Mouse (Mus musculus): ENCODE data around the gene P2rx4. TPM values are rescaled to one million over a fixed set of nuclear protein-coding genes. Genes with fewer than 3 reads are reported as not detected.

The P2rx4 gene
- polyA plus RNA-seq, 2 experiments = 12.2 to 19.9 TPM

DNA sequence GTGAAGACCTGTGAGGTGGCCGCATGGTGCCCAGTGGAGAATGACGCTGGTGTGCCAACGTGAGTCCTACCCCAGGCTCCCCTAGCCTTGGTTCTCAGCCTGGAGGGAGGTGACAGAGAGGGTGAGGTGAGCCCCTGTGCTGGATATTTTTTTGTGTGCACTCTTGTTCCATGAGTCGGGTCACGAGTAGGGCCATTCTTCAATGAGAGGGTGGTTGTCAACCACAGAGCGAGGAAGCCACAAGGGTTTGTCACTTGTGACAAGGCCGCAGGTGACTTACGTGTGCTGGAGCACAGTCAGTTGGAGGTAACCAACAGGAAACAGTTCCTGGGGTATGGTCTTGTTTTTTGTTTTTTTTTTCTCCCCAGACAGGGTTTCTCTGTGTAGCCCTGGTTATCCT lies 11.8 kb downstream of the P2rx4 start:
- ATAC-seq (ENCODE audit: insufficient read depth) (no peak), DNase-seq (ENCODE audit: low read depth in 3 of 3, low spot score in 3 of 3) (no peak)
- no peaks in the 10 kb centered on the region for H3K4me1 ChIP-seq (replicated peaks; ENCODE audit: control insufficient read depth in 2 of 2, insufficient read depth in 2 of 2, low read length in 1 of 2)
- no peaks in the 10 kb centered on the region for H3K9me3 ChIP-seq (ENCODE audit: control insufficient read depth, low read length)
- no peak overlapping the region for H3K4me3 ChIP-seq (ENCODE audit: insufficient read depth in 1 of 2, low read depth in 2 of 2, low read length in 2 of 2)
- no peak overlapping the region for H3K4me2 ChIP-seq (ENCODE audit: low read depth)
- H3K27me3 ChIP-seq (ENCODE audit: control insufficient read depth, insufficient read depth, low read length) = no peaks in the 10 kb centered on the region
- H3K9ac ChIP-seq (replicated peaks) = no peak overlapping the region
- WGBS (ENCODE audit: insufficient replicate concordance) = 82% methylated on average over 8 of the region's 8 CpGs
- TF ChIP-seq CTCF (IDR thresholded peaks at IDR 0.05; ENCODE audit: low read depth) = no peak
- TF ChIP-seq EP300 (IDR thresholded peaks at IDR 0.05; ENCODE audit: low read depth) = no peak
- H3K27ac ChIP-seq = no peak overlapping the region
- no peaks in the 10 kb centered on the region for H3K36me3 ChIP-seq (replicated peaks; ENCODE audit: control insufficient read depth, insufficient read depth, low read depth)

DNA sequence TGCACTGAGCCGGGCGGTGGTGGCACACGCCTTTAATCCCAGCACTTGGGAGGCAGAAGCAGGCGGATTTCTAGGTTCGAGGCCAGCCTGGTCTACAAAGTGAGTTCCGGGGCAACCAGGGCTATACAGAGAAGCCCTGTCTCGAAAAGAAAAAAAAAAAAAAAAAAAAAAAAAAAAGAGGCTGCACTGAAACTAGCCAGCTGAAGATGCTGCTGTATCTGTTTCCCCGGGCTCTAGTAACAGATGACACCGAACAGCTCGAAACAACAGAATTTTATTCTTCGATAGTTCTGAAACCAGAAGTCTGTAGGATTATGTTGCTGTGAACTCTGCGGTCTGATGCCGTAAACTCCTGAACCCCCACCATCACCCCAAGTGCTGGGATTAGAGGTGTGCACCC lies 18.1 kb downstream of the P2rx4 start:
- Histone ChIP-seq H3K27ac (no peak overlapping the region), H3K9me3 (ENCODE audit: control insufficient read depth, low read length) (no peaks in the 10 kb centered on the region), H3K4me1 (replicated peaks; ENCODE audit: control insufficient read depth in 2 of 2, insufficient read depth in 2 of 2, low read length in 1 of 2) (no peaks in the 10 kb centered on the region), H3K36me3 (replicated peaks; ENCODE audit: control insufficient read depth, insufficient read depth, low read depth) (no peaks in the 10 kb centered on the region), H3K4me2 (ENCODE audit: low read depth) (no peak overlapping the region), H3K27me3 (ENCODE audit: control insufficient read depth, insufficient read depth, low read length) (no peaks in the 10 kb centered on the region), H3K4me3 (ENCODE audit: insufficient read depth in 1 of 2, low read depth in 2 of 2, low read length in 2 of 2) (no peak overlapping the region), H3K9ac (replicated peaks) (no peak overlapping the region)
- 78% methylated on average over 13 of the region's 13 CpGs for WGBS (ENCODE audit: insufficient replicate concordance)
- ATAC-seq (ENCODE audit: insufficient read depth) = no peak
- no peak for DNase-seq (ENCODE audit: low read depth in 3 of 3, low spot score in 3 of 3)
- no peak for TF ChIP-seq EP300 (IDR thresholded peaks at IDR 0.05; ENCODE audit: low read depth)

DNA sequence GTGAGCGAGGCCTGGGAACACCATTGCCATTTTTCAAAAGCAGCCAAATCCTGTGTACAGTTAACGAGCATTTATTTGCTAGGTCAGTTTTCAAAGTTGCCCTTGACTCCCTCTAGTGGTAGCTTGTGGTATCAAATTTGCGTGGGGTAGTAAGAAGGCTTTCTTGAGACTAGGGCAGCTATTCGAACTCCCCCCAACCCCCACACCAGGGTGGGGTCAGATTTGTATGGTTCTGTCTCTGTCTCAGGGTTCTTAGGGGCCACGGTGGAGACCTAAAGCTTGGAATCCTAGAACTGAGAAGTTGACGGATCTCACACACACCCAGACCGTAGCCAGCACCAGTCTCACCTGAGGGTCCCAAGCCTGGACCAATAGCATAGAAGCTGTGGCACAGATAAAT lies 18.7 kb downstream of the P2rx4 start:
- DNase-seq (ENCODE audit: low read depth in 3 of 3, low spot score in 3 of 3) = peak; percentile 50 to 62 (median 55)
- no peaks in the 10 kb centered on the region for H3K27me3 ChIP-seq (ENCODE audit: control insufficient read depth, insufficient read depth, low read length)
- ATAC-seq (ENCODE audit: insufficient read depth) = no peak
- WGBS (ENCODE audit: insufficient replicate concordance) = 18% methylated on average over 7 of the region's 7 CpGs
- no peaks in the 10 kb centered on the region for H3K9me3 ChIP-seq (ENCODE audit: control insufficient read depth, low read length)
- H3K4me1 ChIP-seq (replicated peaks; ENCODE audit: control insufficient read depth in 2 of 2, insufficient read depth in 2 of 2, low read length in 1 of 2) = no peaks in the 10 kb centered on the region
- H3K9ac ChIP-seq (replicated peaks) = no peak overlapping the region
- no peak overlapping the region for H3K4me3 ChIP-seq (ENCODE audit: insufficient read depth in 1 of 2, low read depth in 2 of 2, low read length in 2 of 2)
- TF ChIP-seq EP300 (IDR thresholded peaks at IDR 0.05; ENCODE audit: low read depth) (no peak), CTCF (IDR thresholded peaks at IDR 0.05; ENCODE audit: low read depth) (peak; percentile 85)
- no peaks in the 10 kb centered on the region for H3K36me3 ChIP-seq (replicated peaks; ENCODE audit: control insufficient read depth, insufficient read depth, low read depth)
- H3K4me2 ChIP-seq (ENCODE audit: low read depth) = no peak overlapping the region
- no peak overlapping the region for H3K27ac ChIP-seq

DNA sequence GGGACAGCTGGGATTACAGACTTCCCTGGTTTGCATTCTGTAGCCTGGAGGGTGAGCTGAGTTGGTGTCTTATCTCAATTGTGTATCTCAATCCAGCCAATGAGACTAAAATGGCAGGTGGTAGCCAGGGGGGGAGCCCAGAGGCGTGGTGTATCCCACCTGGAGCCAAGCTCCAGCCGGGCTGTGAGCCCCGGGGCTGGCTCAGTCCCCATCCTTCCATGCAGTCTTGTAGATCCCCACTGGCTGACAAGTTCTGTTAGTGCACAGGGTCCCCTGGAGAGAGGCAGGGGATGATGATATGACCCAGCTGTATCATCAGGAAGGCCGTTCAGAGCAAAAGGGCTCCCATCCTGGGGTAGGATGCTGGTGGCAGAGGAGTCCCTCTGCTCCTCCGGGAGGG lies 19.3 kb downstream of the P2rx4 start:
- no peak for TF ChIP-seq EP300 (IDR thresholded peaks at IDR 0.05; ENCODE audit: low read depth)
- TF ChIP-seq CTCF (IDR thresholded peaks at IDR 0.05; ENCODE audit: low read depth) = no peak
- 82% methylated on average over 5 of the region's 5 CpGs for WGBS (ENCODE audit: insufficient replicate concordance)

DNA sequence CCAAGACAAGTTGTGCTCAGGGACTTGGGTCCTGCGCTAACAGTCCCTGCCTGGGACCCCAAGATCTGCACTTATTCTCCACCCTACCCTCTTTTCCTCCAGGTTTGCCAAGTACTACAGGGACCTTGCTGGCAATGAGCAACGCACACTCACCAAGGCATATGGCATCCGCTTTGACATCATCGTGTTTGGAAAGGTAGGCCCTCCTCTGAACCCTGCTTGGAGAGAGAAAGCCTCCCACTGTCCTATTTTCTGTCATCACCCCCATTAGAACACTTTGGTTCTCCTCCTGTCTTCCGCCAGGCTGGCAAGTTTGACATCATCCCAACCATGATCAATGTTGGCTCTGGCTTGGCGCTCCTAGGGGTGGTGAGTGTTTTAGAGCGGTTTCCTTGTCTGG lies 19.8 kb downstream of the P2rx4 start:
- WGBS (ENCODE audit: insufficient replicate concordance) = 82% methylated on average over 7 of the region's 7 CpGs
- TF ChIP-seq EP300 (IDR thresholded peaks at IDR 0.05; ENCODE audit: low read depth) (no peak), CTCF (IDR thresholded peaks at IDR 0.05; ENCODE audit: low read depth) (no peak)
- H3K4me1 ChIP-seq (replicated peaks; ENCODE audit: control insufficient read depth in 2 of 2, insufficient read depth in 2 of 2, low read length in 1 of 2) = peaks cover 0 to 6% of the 10 kb centered on the region in 2 experiments; a peak in 3 of 4 replicates

More for the DNA sequence above, 19.3 kb downstream of the P2rx4 start:
- Histone ChIP-seq H3K36me3 (replicated peaks; ENCODE audit: control insufficient read depth, insufficient read depth, low read depth) (no peaks in the 10 kb centered on the region), H3K4me1 (replicated peaks; ENCODE audit: control insufficient read depth in 2 of 2, insufficient read depth in 2 of 2, low read length in 1 of 2) (peaks cover 0 to 3% of the 10 kb centered on the region in 2 experiments; a peak in 2 of 4 replicates), H3K27ac (no peak overlapping the region), H3K27me3 (ENCODE audit: control insufficient read depth, insufficient read depth, low read length) (no peaks in the 10 kb centered on the region), H3K9me3 (ENCODE audit: control insufficient read depth, low read length) (no peaks in the 10 kb centered on the region), H3K4me2 (ENCODE audit: low read depth) (no peak overlapping the region), H3K4me3 (ENCODE audit: insufficient read depth in 1 of 2, low read depth in 2 of 2, low read length in 2 of 2) (no peak overlapping the region), H3K9ac (replicated peaks) (no peak overlapping the region)
- no peak for ATAC-seq (ENCODE audit: insufficient read depth)
- no peak for DNase-seq (ENCODE audit: low read depth in 3 of 3, low spot score in 3 of 3)

More for the DNA sequence above, 19.8 kb downstream of the P2rx4 start:
- Histone ChIP-seq H3K36me3 (replicated peaks; ENCODE audit: control insufficient read depth, insufficient read depth, low read depth) (no peaks in the 10 kb centered on the region), H3K27me3 (ENCODE audit: control insufficient read depth, insufficient read depth, low read length) (no peaks in the 10 kb centered on the region), H3K4me2 (ENCODE audit: low read depth) (no peak overlapping the region), H3K27ac (no peak overlapping the region), H3K9me3 (ENCODE audit: control insufficient read depth, low read length) (no peaks in the 10 kb centered on the region), H3K9ac (replicated peaks) (no peak overlapping the region), H3K4me3 (ENCODE audit: insufficient read depth in 1 of 2, low read depth in 2 of 2, low read length in 2 of 2) (no peak overlapping the region)
- no peak for DNase-seq (ENCODE audit: low read depth in 3 of 3, low spot score in 3 of 3)
- ATAC-seq (ENCODE audit: insufficient read depth) = no peak

Measured in liver, embryonic 14.5 days (tissue).